Mouse (Mus musculus) c-Kit-negative CD71-positive TER-119-positive erythroid progenitor cells, embryonic 14.5 days (primary cell): Measurements from ENCODE around the gene Nvl.

Experiments used
- DNase-seq: peaks from one replicate; pipeline ENCODE4 v3.0.0-alpha.2; 2013; ENCODE audit warnings: low read depth, low spot score

The Nvl gene

GRCm38 (mm10) chr1:181143950-181144836 lies at the start of gene Nvl, which contains the start of gene Cnih4:
Gene Nvl (minus strand): TSS chr1:181144204.
Gene Cnih4 (plus strand): TSS chr1:181144693.
- DNase-seq, result peak; percentile 78

- no peak for DNase-seq
These were observed 44.9 kb upstream of the Nvl start for GRCm38 (mm10) chr1:181188925-181189324.

- DNase-seq, result no peak
These were observed 26.2 kb upstream of the Nvl start for GRCm38 (mm10) chr1:181170210-181170609.

- DNase-seq, result no peak
These were observed 24.4 kb upstream of the Nvl start for GRCm38 (mm10) chr1:181168377-181168776.

- no peak for DNase-seq
These were observed 23.8 kb upstream of the Nvl start for GRCm38 (mm10) chr1:181167816-181168215.

- DNase-seq, result no peak
These were observed 7.5 kb upstream of the Nvl start for GRCm38 (mm10) chr1:181151541-181151940.

- DNase-seq, result peak; percentile 88
These were observed 7.0 kb upstream of the Nvl start for GRCm38 (mm10) chr1:181150827-181151534.

GRCm38 (mm10) chr1:181150431-181150826 lies 6.4 kb upstream of the Nvl start:
- no peak for DNase-seq

GRCm38 (mm10) chr1:181149373-181150017 lies 5.5 kb upstream of the Nvl start:
- DNase-seq, result no peak

- peak; percentile 55 for DNase-seq
These were observed 4.5 kb upstream of the Nvl start for GRCm38 (mm10) chr1:181148540-181148939.

GRCm38 (mm10) chr1:181146187-181146586 lies 2.2 kb upstream of the Nvl start:
- no peak for DNase-seq

GRCm38 (mm10) chr1:181144966-181145365 lies 962 bp upstream of the Nvl start:
- DNase-seq, result no peak

- DNase-seq, result no peak
These were observed 425 bp downstream of the Nvl start for GRCm38 (mm10) chr1:181143609-181143949.

GRCm38 (mm10) chr1:181138730-181139129 lies 5.3 kb downstream of the Nvl start:
- no peak for DNase-seq

GRCm38 (mm10) chr1:181131915-181132314 lies 12.1 kb downstream of the Nvl start:
- DNase-seq, result no peak

- DNase-seq, result no peak
These were observed 17.2 kb downstream of the Nvl start for GRCm38 (mm10) chr1:181126766-181127165.

GRCm38 (mm10) chr1:181125916-181126315 lies 18.1 kb downstream of the Nvl start:
- DNase-seq, result no peak

GRCm38 (mm10) chr1:181124145-181124544 lies 19.9 kb downstream of the Nvl start:
- DNase-seq, result no peak

- DNase-seq, result no peak
These were observed 26.9 kb downstream of the Nvl start for GRCm38 (mm10) chr1:181117112-181117511.

- DNase-seq, result no peak
These were observed 54.0 kb downstream of the Nvl start for GRCm38 (mm10) chr1:181090048-181090447.

GRCm38 (mm10) chr1:181084021-181084420 lies 60.0 kb downstream of the Nvl start:
- DNase-seq, result no peak

- DNase-seq, result no peak
These were observed 70.9 kb downstream of the Nvl start for GRCm38 (mm10) chr1:181073075-181073474.
